Mouse (Mus musculus) kidney, adult 2 months (tissue): ENCODE results near the gene Sirt1.

Experiments
- CTCF ChIP-seq: fragments of 200-500 bp; conservative IDR thresholded peaks from 2 replicates; pipeline ENCODE4 v1.5.1; 2011; ENCODE audit warnings: low read depth, mild to moderate bottlenecking, control low read depth, low read length, moderate library complexity, mixed read lengths; ENCODE audit not compliant: insufficient read depth, insufficient read length
- POLR2A ChIP-seq: fragments of 200-500 bp; IDR thresholded peaks from one replicate; pipeline ENCODE4 v1.6.1; 2011; ENCODE audit warnings: low read depth, low read length, control low read depth

- TF ChIP-seq POLR2A (no peak), CTCF (peak; percentile 75)
Measured at GRCm38 (mm10) chr10:63421739-63422735, 40.5 kb upstream of the Sirt1 start, which contains the start of gene Gm7075.
